Mouse (Mus musculus): ENCODE data around the gene Sugp1. TPM values are rescaled to one million over a fixed set of nuclear protein-coding genes. Genes with fewer than 3 reads are reported as not detected.

Sugp1 gene
- polyA plus RNA-seq, 1 experiment: 10.9 TPM

DNA sequence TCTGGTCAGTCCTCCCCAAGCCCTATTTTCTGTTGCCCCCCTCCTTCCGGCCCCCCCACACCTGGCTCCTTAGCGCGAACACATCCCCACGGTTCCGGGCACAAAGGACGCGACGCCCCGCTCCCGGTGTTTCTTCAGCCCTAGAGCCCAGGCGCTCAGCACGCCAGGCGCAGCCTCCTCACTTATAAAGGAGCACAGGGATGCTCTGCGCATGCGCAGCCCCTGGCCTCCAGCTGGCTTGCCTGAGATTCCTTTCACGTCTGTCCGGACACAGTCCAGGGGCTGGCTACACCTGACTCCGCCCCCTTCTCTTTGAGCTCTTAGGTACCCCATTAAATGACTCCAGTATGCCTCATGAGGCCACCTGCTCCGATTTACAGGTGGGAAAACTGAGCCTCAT lies 78.1 kb downstream of the Sugp1 start, which contains the start of gene Ncan:
Ncan (minus strand) TSS at position 207 of the 400 bp plus-strand sequence.
- 1% methylated on average over 19 of the region's 19 CpGs for WGBS
- Histone ChIP-seq H3K36me3 (ENCODE audit: control insufficient read depth, insufficient read depth, low read length) (no peaks in the 10 kb centered on the region), H3K4me1 (ENCODE audit: control insufficient read depth, insufficient read depth, low read length) (no peaks in the 10 kb centered on the region), H3K27ac (ENCODE audit: insufficient read depth, low read depth, low read length) (no peak within 1 kb of the TSS), H3K27me3 (replicated peaks; ENCODE audit: control insufficient read depth, insufficient read depth, low read length) (no peaks in the 10 kb centered on the region), H3K4me3 (ENCODE audit: insufficient read depth, low read depth, low read length) (no peak within 1 kb of the TSS)
- DNase-seq: peak; percentile 67
- TF ChIP-seq POLR2A (IDR thresholded peaks at IDR 0.05; ENCODE audit: low read depth, low read length) (no peak), CTCF (conservative IDR thresholded peaks at IDR 0.05; ENCODE audit: insufficient read depth, insufficient read length, low read depth, low read length) (no peak)

Other genes with a start within 250 kb of the Sugp1 start
- 15.8 and 15.9 TPM in 2 replicates for gene Gmip, start 234.1 kb upstream of the Sugp1 start, polyA plus RNA-seq (2012; rRNA removed)
- 6.4 and 6.7 TPM in 2 replicates for gene Lpar2, start 220.4 kb upstream of the Sugp1 start, polyA plus RNA-seq (2012; rRNA removed)
- 3.6 and 3.9 TPM in 2 replicates for gene Pbx4, start 210.3 kb upstream of the Sugp1 start, polyA plus RNA-seq (2012; rRNA removed)
- gene Cilp2, start 155.1 kb upstream of the Sugp1 start, polyA plus RNA-seq (2012; rRNA removed): 0.11 and 0.16 TPM in 2 replicates
- 1.3 and 1.5 TPM in 2 replicates for gene Tssk6, start 140.6 kb upstream of the Sugp1 start, polyA plus RNA-seq (2012; rRNA removed)
- gene Ndufa13, start 140.3 kb upstream of the Sugp1 start, polyA plus RNA-seq (2012; rRNA removed): 283 and 372 TPM in 2 replicates
- 3.9 and 5.6 TPM in 2 replicates for gene Yjefn3, start 140.1 kb upstream of the Sugp1 start, polyA plus RNA-seq (2012; rRNA removed)
- gene Gatad2a, start 46.4 kb upstream of the Sugp1 start, polyA plus RNA-seq (2012; rRNA removed): 60.1 and 60.9 TPM in 2 replicates
- gene Mau2, start 79 bp upstream of the Sugp1 start, polyA plus RNA-seq (2012; rRNA removed): 47.1 and 63.3 TPM in 2 replicates
- gene Tm6sf2, start 30.1 kb downstream of the Sugp1 start, polyA plus RNA-seq (2012; rRNA removed): 30.2 and 37.5 TPM in 2 replicates
- gene Hapln4, start 40.6 kb downstream of the Sugp1 start, polyA plus RNA-seq (2012; rRNA removed): 0.05 and 0.08 TPM in 2 replicates
- 0.04 and 0.06 TPM in 2 replicates for gene Ncan, start 78.1 kb downstream of the Sugp1 start, polyA plus RNA-seq (2012; rRNA removed)
- gene Nr2c2ap, start 88.5 kb downstream of the Sugp1 start, polyA plus RNA-seq (2012; rRNA removed): 13.8 and 14.8 TPM in 2 replicates
- 29.9 and 31.9 TPM in 2 replicates for gene Rfxank, start 96.3 kb downstream of the Sugp1 start, polyA plus RNA-seq (2012; rRNA removed)
- gene Borcs8, start 96.7 kb downstream of the Sugp1 start, polyA plus RNA-seq (2012; rRNA removed): 107 and 111 TPM in 2 replicates
- 0.10 and 0.16 TPM in 2 replicates for gene Mef2b, start 96.9 kb downstream of the Sugp1 start, polyA plus RNA-seq (2012; rRNA removed)
- 85.2 and 115 TPM in 2 replicates for gene Tmem161a, start 129.5 kb downstream of the Sugp1 start, polyA plus RNA-seq (2012; rRNA removed)
- gene Slc25a42, start 169.5 kb downstream of the Sugp1 start, polyA plus RNA-seq (2012; rRNA removed): 129 and 132 TPM in 2 replicates
- 18.9 and 20.2 TPM in 2 replicates for gene Sugp2, start 191.4 kb downstream of the Sugp1 start, polyA plus RNA-seq (2012; rRNA removed)
- 14.2 and 14.4 TPM in 2 replicates for gene Armc6, start 191.7 kb downstream of the Sugp1 start, polyA plus RNA-seq (2012; rRNA removed)
- gene Homer3, start 240.0 kb downstream of the Sugp1 start, polyA plus RNA-seq (2012; rRNA removed): 22.4 and 23.7 TPM in 2 replicates